Mouse (Mus musculus) megakaryocyte, embryonic 14.5 days (primary cell): ENCODE measurements around the gene Ss18l2.

Experiments used
- FLI1 ChIP-seq: IDR thresholded peaks from 2 replicates; pipeline ENCODE4 v1.6.1; 2012; ENCODE audit warnings: low read length, inconsistent platforms, mixed read lengths
- GATA1 ChIP-seq: IDR thresholded peaks from 3 replicates; pipeline ENCODE4 v1.6.1; 2012; ENCODE audit warnings: mixed read lengths, low read length, inconsistent platforms, borderline replicate concordance

- TF ChIP-seq FLI1 (no peak), GATA1 (no peak)
These were observed 38.8 kb upstream of the Ss18l2 start for GRCm38 (mm10) chr9:121671300-121671699.
